Mouse (Mus musculus) limb, embryonic 10.5 days (tissue): Measurements from ENCODE around the gene Trip6. TPM values are rescaled to one million over a fixed set of nuclear protein-coding genes. Genes with fewer than 3 reads are reported as not detected.
A peak's percentile ranks its signal among the peaks of the same experiment; 100 is the strongest.

Experiments used
- DNase-seq: peaks from one replicate; pipeline ENCODE4 v3.0.0-alpha.2; 2017; ENCODE audit warnings: low spot score
- H3K27ac ChIP-seq: fragments of 300-500 bp; sonication (generic); 2 replicates; pipeline ENCODE4 v1.5.1; 2016; ENCODE audit warnings: mild to moderate bottlenecking
- H3K27me3 ChIP-seq: fragments of 300-500 bp; sonication (generic); 2 replicates; pipeline ENCODE4 v1.6.1; 2016; ENCODE audit warnings: low read depth, mild to moderate bottlenecking; ENCODE audit not compliant: poor library complexity, severe bottlenecking
- H3K36me3 ChIP-seq: fragments of 300-500 bp; sonication (generic); 2 replicates; pipeline ENCODE4 v1.6.1; 2016; ENCODE audit warnings: mild to moderate bottlenecking, moderate library complexity
- H3K4me1 ChIP-seq: fragments of 300-500 bp; sonication (generic); 2 replicates; pipeline ENCODE4 v1.6.1; 2016
- H3K4me3 ChIP-seq: fragments of 300-500 bp; sonication (generic); 2 replicates; pipeline ENCODE4 v1.5.1; 2016; ENCODE audit warnings: mild to moderate bottlenecking, moderate library complexity
- H3K9me3 ChIP-seq: fragments of 300-500 bp; sonication (generic); replicated peaks from 2 replicates; pipeline ENCODE4 v1.6.1; 2016; ENCODE audit warnings: mild to moderate bottlenecking
- WGBS: fragments of 180-500 bp; shearing (Covaris S2); methylation state at CpG from one replicate; pipeline ENCODE4 v1.1.7; 2016; 5-methylcytosine and 5-hydroxymethylcytosine counted together
- polyA plus RNA-seq: library from polyadenylated mRNA; unstranded; fragments of >200 nt; fragmentation: Nextera tagmentation; extraction: Ambion mirVana; gene quantifications from 2 replicates; pipeline ENCODE4 v1.2.1, GENCODE M21; 2016

Trip6 gene
- polyA plus RNA-seq, 1 experiment from 2014 or later = 75.9 TPM

GRCm38 (mm10) chr5:137304165-137304564 is 10.0 kb downstream of the Trip6 start:
- H3K4me3 ChIP-seq = peak overlapping the region; percentile 97; the same call in 1 of the 2 replicates
- peaks cover 31% of the 10 kb centered on the region for H3K4me1 ChIP-seq
- H3K27ac ChIP-seq = no peak overlapping the region
- DNase-seq = no peak
- peaks cover 77% of the 10 kb centered on the region for H3K36me3 ChIP-seq
- no peaks in the 10 kb centered on the region for H3K9me3 ChIP-seq
- 79% methylated on average over 3 of the region's 3 CpGs for WGBS
- H3K27me3 ChIP-seq = no peaks in the 10 kb centered on the region

GRCm38 (mm10) chr5:137303609-137304008 is 10.6 kb downstream of the Trip6 start:
- Histone ChIP-seq H3K4me3 (no peak overlapping the region), H3K36me3 (peaks cover 77% of the 10 kb centered on the region), H3K27ac (no peak overlapping the region), H3K4me1 (peaks cover 30% of the 10 kb centered on the region), H3K27me3 (no peaks in the 10 kb centered on the region), H3K9me3 (no peaks in the 10 kb centered on the region)
- 89% methylated on average over 4 of the region's 4 CpGs for WGBS
- no peak for DNase-seq

- Histone ChIP-seq H3K4me1 (peaks cover 18% of the 10 kb centered on the region), H3K27me3 (no peaks in the 10 kb centered on the region), H3K36me3 (peaks cover 97% of the 10 kb centered on the region), H3K27ac (no peak overlapping the region), H3K4me3 (no peak overlapping the region), H3K9me3 (no peaks in the 10 kb centered on the region)
- 93% methylated on average over 21 of the region's 21 CpGs for WGBS
- no peak for DNase-seq
Measured at GRCm38 (mm10) chr5:137301253-137301652, 13.0 kb downstream of the Trip6 start.

DNA sequence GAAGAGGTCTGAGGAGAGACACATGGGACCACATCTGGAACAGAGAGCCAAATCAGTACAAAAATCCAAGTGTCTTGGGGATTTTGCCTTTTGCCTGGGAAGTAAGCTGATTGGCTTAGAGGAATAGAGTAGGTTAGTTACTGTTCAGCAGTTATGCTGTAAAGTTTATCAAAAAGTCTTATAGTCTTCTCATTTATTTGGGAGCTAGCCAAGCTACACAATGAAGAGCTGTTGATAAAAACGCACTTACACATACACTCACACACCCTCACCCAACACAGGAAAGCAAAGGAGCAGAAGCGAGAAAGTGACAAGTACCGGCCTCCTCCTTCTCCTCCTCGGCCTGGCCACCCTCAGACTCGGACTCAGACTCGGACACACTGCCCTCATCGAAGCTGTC is 15.0 kb downstream of the Trip6 start:
- peaks cover 19% of the 10 kb centered on the region for H3K4me1 ChIP-seq
- no peak overlapping the region for H3K4me3 ChIP-seq
- no peak overlapping the region for H3K27ac ChIP-seq
- H3K36me3 ChIP-seq = peaks cover 97% of the 10 kb centered on the region
- no peaks in the 10 kb centered on the region for H3K27me3 ChIP-seq
- WGBS = 95% methylated on average over 7 of the region's 7 CpGs
- H3K9me3 ChIP-seq = no peaks in the 10 kb centered on the region
- DNase-seq = no peak

- H3K4me1 ChIP-seq = peaks cover 34% of the 10 kb centered on the region
- H3K27ac ChIP-seq = no peak overlapping the region
- peaks cover 76% of the 10 kb centered on the region for H3K36me3 ChIP-seq
- DNase-seq = no peak
- H3K27me3 ChIP-seq = peaks cover 12% of the 10 kb centered on the region
- no peaks in the 10 kb centered on the region for H3K9me3 ChIP-seq
- H3K4me3 ChIP-seq = no peak overlapping the region
- WGBS = 94% methylated on average over 14 of the region's 14 CpGs
Measured at GRCm38 (mm10) chr5:137297126-137297525, 17.1 kb downstream of the Trip6 start.

DNA sequence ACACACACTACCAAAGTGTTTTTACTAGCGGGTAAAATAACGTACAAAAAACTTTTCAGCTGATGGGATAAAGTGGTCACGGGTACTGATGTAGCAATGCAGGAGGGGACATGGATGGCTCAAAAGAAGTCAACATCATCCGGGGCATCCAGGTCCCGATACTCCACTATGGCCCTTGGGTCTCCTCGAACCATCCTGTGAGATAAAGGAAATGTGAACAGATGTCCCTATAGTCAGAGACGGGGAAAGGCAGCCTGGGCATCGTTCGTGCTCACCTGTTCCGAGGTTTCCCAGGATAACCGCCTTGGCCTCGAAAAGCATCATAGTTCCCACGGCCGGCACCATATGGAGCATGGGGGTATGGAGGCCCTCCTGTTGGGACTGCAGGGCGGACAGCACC is 18.5 kb downstream of the Trip6 start:
- 93% methylated on average over 15 of the region's 15 CpGs for WGBS
- Histone ChIP-seq H3K36me3 (peaks cover 62% of the 10 kb centered on the region), H3K27me3 (peaks cover 26% of the 10 kb centered on the region)

GRCm38 (mm10) chr5:137295296-137295695 is 18.9 kb downstream of the Trip6 start:
- H3K9me3 ChIP-seq = no peaks in the 10 kb centered on the region
- peaks cover 58% of the 10 kb centered on the region for H3K36me3 ChIP-seq
- H3K27me3 ChIP-seq = peaks cover 31% of the 10 kb centered on the region
- peak overlapping the region; percentile 87; the same call in 1 of the 2 replicates for H3K27ac ChIP-seq
- DNase-seq = no peak
- 87% methylated on average over 9 of the region's 9 CpGs for WGBS
- peak overlapping the region; percentile 62 for H3K4me3 ChIP-seq
- H3K4me1 ChIP-seq = peaks cover 38% of the 10 kb centered on the region

More for the DNA sequence above, 18.5 kb downstream of the Trip6 start:
- H3K4me1 ChIP-seq = peaks cover 36% of the 10 kb centered on the region
- 0 out of 2 replicates have a peak overlapping the region, but pooled peaks have one; percentile 62 for H3K4me3 ChIP-seq
- no peak for DNase-seq
- H3K27ac ChIP-seq = no peak overlapping the region
- no peaks in the 10 kb centered on the region for H3K9me3 ChIP-seq

- peaks cover 52% of the 10 kb centered on the region for H3K36me3 ChIP-seq
- peaks cover 42% of the 10 kb centered on the region for H3K4me1 ChIP-seq
- H3K4me3 ChIP-seq = peak overlapping the region; percentile 62
- H3K27ac ChIP-seq = peak overlapping the region; percentile 87
- WGBS = 8% methylated on average over 18 of the region's 18 CpGs
- no peaks in the 10 kb centered on the region for H3K9me3 ChIP-seq
- DNase-seq = no peak
- H3K27me3 ChIP-seq = peaks cover 36% of the 10 kb centered on the region
Measured at GRCm38 (mm10) chr5:137294744-137295093, 19.5 kb downstream of the Trip6 start.

DNA sequence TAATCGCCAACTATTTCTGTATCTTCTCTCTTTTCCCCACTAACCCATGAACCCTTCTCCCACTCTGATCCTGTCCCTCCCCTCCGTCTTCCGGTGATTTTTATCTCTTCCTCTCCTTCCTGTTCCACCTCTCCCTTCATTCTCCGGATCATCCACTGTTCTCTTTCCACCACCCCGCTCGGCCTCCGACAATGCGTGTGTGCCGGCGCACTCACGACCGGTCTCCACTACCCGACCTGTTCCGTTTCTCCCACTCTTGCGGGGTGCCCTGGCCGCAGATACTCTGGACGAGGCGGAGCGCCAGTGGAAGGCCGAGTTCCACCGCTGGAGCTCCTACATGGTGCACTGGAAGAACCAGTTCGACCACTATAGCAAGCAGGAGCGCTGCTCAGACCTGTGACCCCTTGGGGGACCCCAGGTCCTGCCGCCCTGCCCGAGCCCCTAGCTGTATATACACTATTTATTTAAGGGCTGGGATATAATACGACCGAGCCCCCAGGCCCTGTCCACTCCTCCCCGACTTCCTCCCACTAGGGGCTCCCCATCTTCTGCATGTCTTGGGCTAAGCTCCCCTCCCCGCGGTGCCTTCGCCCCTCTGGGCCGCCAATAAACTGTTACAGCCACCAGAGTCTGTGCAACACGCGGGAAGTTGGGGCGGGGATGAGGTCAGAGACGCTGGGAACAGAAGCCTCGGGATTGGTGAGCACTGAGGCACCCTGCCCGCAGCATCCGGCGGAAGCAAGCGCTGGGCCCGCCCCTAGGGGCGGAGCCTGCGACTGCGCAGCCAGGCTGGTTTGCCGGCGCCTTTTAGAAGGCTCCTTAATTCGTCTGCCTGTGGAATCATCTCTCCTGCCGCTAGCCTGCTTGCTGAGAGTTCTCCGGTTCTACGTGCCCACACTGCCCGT is 20.1 kb downstream of the Trip6 start, which contains the start of gene Ufsp1:
Gene Ufsp1, plus strand, starts transcription at position 791 of the 905 bp plus-strand sequence.
- under 1% methylated on average over 52 of the region's 52 CpGs for WGBS
- peak; percentile 97 for DNase-seq
- Histone ChIP-seq H3K36me3 (peaks cover 45% of the 10 kb centered on the region), H3K27ac (peak within 1 kb of the TSS; percentile 87), H3K4me1 (peaks cover 46% of the 10 kb centered on the region), H3K9me3 (no peaks in the 10 kb centered on the region), H3K4me3 (peak within 1 kb of the TSS; percentile 62), H3K27me3 (peaks cover 43% of the 10 kb centered on the region)

GRCm38 (mm10) chr5:137293282-137293681 is 20.9 kb downstream of the Trip6 start:
- Histone ChIP-seq H3K27ac (peak overlapping the region; percentile 87; the same call in 1 of the 2 replicates), H3K9me3 (no peaks in the 10 kb centered on the region), H3K36me3 (peaks cover 37% of the 10 kb centered on the region), H3K27me3 (peaks cover 51% of the 10 kb centered on the region), H3K4me3 (peak overlapping the region; percentile 62), H3K4me1 (peaks cover 54% of the 10 kb centered on the region)
- peak; percentile 72 for DNase-seq
- WGBS = under 1% methylated on average over 15 of the region's 15 CpGs

DNA sequence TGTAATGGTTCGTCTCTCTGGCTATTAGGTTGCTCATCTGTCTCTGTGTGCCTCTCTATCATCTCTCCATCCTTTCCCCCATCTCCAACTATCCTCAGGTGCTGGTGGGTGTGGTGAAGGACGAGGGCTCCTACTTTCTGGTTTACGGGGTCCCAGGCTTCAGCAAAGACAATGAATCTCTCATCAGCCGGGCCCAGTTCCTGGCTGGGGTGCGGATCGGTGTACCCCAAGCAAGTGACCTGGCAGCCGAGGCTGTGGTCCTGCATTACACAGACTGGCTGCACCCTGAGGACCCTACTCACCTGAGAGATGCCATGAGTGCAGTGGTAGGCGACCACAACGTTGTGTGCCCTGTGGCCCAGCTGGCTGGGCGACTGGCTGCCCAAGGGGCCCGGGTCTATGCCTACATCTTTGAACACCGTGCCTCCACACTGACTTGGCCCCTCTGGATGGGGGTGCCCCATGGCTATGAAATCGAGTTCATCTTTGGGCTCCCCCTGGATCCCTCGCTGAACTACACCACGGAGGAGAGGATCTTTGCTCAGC is 22.8 kb downstream of the Trip6 start:
- DNase-seq = no peak
- H3K36me3 ChIP-seq = peaks cover 19% of the 10 kb centered on the region
- 79% methylated on average over 15 of the region's 15 CpGs for WGBS
- peaks cover 72% of the 10 kb centered on the region for H3K4me1 ChIP-seq
- no peaks in the 10 kb centered on the region for H3K9me3 ChIP-seq
- peaks cover 68% of the 10 kb centered on the region for H3K27me3 ChIP-seq
- H3K4me3 ChIP-seq = no peak overlapping the region
- H3K27ac ChIP-seq = no peak overlapping the region

- Histone ChIP-seq H3K4me1 (peaks cover 67% of the 10 kb centered on the region), H3K27me3 (peaks cover 75% of the 10 kb centered on the region), H3K4me3 (no peak overlapping the region; the same call in none of the 2 replicates), H3K27ac (peak overlapping the region; percentile 3; the same call in 1 of the 2 replicates), H3K36me3 (peaks cover 11% of the 10 kb centered on the region), H3K9me3 (no peaks in the 10 kb centered on the region)
- WGBS = 23% methylated on average over 15 of the region's 15 CpGs
- DNase-seq = peak; percentile 67
Measured at GRCm38 (mm10) chr5:137290677-137291076, 23.5 kb downstream of the Trip6 start.
